Mouse (Mus musculus) spleen, adult 2 months (tissue): ENCODE data around the gene Bcl10. TPM values are rescaled to one million over a fixed set of nuclear protein-coding genes. Genes with fewer than 3 reads are reported as not detected.

Experiments used
- DNase-seq, 2 experiments: peaks; one replicate each; pipeline versions ENCODE4 v3.0.0 to v3.0.0-alpha.2; 2012 to 2021; ENCODE audit warnings: low spot score in 2 of 2, low read depth in 1 of 2
- H3K27ac ChIP-seq: fragments of 200-500 bp; 2 replicates; pipeline ENCODE4 v1.5.1; 2012; ENCODE audit warnings: low read length, inconsistent platforms; ENCODE audit not compliant: insufficient read depth
- H3K27me3 ChIP-seq: fragments of 200-500 bp; 2 replicates; pipeline ENCODE4 v1.6.1; 2012; ENCODE audit warnings: mild to moderate bottlenecking, moderate library complexity, low read length, inconsistent platforms; ENCODE audit not compliant: control insufficient read depth, insufficient read depth
- H3K36me3 ChIP-seq: fragments of 200-500 bp; 2 replicates; pipeline ENCODE4 v1.6.1; 2012; ENCODE audit warnings: mild to moderate bottlenecking, low read length, inconsistent platforms; ENCODE audit not compliant: control insufficient read depth, insufficient read depth
- H3K4me1 ChIP-seq: fragments of 200-500 bp; 2 replicates; pipeline ENCODE4 v1.6.1; 2011; ENCODE audit warnings: inconsistent platforms; ENCODE audit not compliant: control insufficient read depth, insufficient read depth, insufficient read length
- H3K4me3 ChIP-seq: fragments of 200-500 bp; 2 replicates; pipeline ENCODE4 v1.5.1; 2011; ENCODE audit warnings: mild to moderate bottlenecking, inconsistent platforms; ENCODE audit not compliant: insufficient read depth, insufficient read length; ENCODE audit errors: extremely low read depth
- CTCF ChIP-seq: fragments of 200-500 bp; IDR thresholded peaks from 2 replicates; pipeline ENCODE4 v1.5.1; 2011; ENCODE audit warnings: mild to moderate bottlenecking, inconsistent platforms; ENCODE audit not compliant: insufficient read depth, insufficient read length, insufficient replicate concordance; ENCODE audit errors: extremely low read depth
- POLR2A ChIP-seq: fragments of 200-500 bp; IDR thresholded peaks from 2 replicates; pipeline ENCODE4 v1.6.1; 2011; ENCODE audit warnings: low read depth, low read length, inconsistent platforms
- WGBS: fragments of 180-500 bp; shearing (Covaris S2); methylation state at CpG from one replicate; pipeline ENCODE4 v1.1.7; 2018; 5-methylcytosine and 5-hydroxymethylcytosine counted together
- polyA plus RNA-seq: library from polyadenylated mRNA; depleted of rRNA; stranded (reverse); fragments of >200 nt; gene quantifications from 2 replicates; pipeline ENCODE4 v1.2.3, GENCODE M21; 2012

Bcl10 gene
- polyA plus RNA-seq, 1 experiment: 11.4 TPM

- Histone ChIP-seq H3K4me1 (peaks cover 9% of the 10 kb centered on the region), H3K27me3 (no peaks in the 10 kb centered on the region), H3K36me3 (peaks cover 11% of the 10 kb centered on the region), H3K27ac (no peak overlapping the region), H3K4me3 (peak overlapping the region; percentile 86; the same call in 1 of the 2 replicates)
- 55% methylated on average over 5 of the region's 5 CpGs for WGBS
- no peak for DNase-seq
- TF ChIP-seq CTCF (no peak), POLR2A (no peak)
Measured at GRCm38 (mm10) chr3:145925506-145925905, 2.9 kb downstream of the Bcl10 start.

GRCm38 (mm10) chr3:145929525-145930400, 7.2 kb downstream of the Bcl10 start:
- WGBS: 74% methylated on average over 7 of the region's 7 CpGs

GRCm38 (mm10) chr3:145933845-145934244, 11.2 kb downstream of the Bcl10 start:
- WGBS: 15% methylated on average over 9 of the region's 9 CpGs
- TF ChIP-seq CTCF (no peak), POLR2A (no peak)
- DNase-seq: no peak
- Histone ChIP-seq H3K36me3 (peaks cover 25% of the 10 kb centered on the region), H3K27me3 (no peaks in the 10 kb centered on the region), H3K4me1 (peaks cover 7% of the 10 kb centered on the region), H3K4me3 (no peak overlapping the region), H3K27ac (no peak overlapping the region)

More at GRCm38 (mm10) chr3:145929525-145930400, 7.2 kb downstream of the Bcl10 start:
- no peak overlapping the region for H3K4me3 ChIP-seq
- H3K36me3 ChIP-seq: peaks cover 30% of the 10 kb centered on the region
- no peak for DNase-seq
- no peak overlapping the region for H3K27ac ChIP-seq
- H3K27me3 ChIP-seq: no peaks in the 10 kb centered on the region
- TF ChIP-seq CTCF (no peak), POLR2A (no peak)
- H3K4me1 ChIP-seq: peaks cover 9% of the 10 kb centered on the region

GRCm38 (mm10) chr3:145937505-145938404, 15.2 kb downstream of the Bcl10 start, which contains the start of gene 2410004B18Rik:
TSS of gene 2410004B18Rik (plus strand) at chr3:145938014.
- TF ChIP-seq POLR2A (peak; percentile 88), CTCF (peak; percentile 93)
- peaks cover 13% of the 10 kb centered on the region for H3K36me3 ChIP-seq
- peaks cover 14% of the 10 kb centered on the region for H3K4me1 ChIP-seq
- H3K4me3 ChIP-seq: peak within 1 kb of the TSS; percentile 74
- DNase-seq: peak; percentile 80 to 85
- 3% methylated on average over 57 of the region's 70 CpGs for WGBS
- no peaks in the 10 kb centered on the region for H3K27me3 ChIP-seq
- H3K27ac ChIP-seq: peak within 1 kb of the TSS; percentile 72

- WGBS: 25% methylated on average over 45 of the region's 50 CpGs
- H3K4me3 ChIP-seq: peak overlapping the region; percentile 74
- H3K4me1 ChIP-seq: peaks cover 14% of the 10 kb centered on the region
- H3K36me3 ChIP-seq: peaks cover 13% of the 10 kb centered on the region
- peak in 1 of 2 experiments; percentile 20 for DNase-seq
- no peak overlapping the region for H3K27ac ChIP-seq
- TF ChIP-seq CTCF: no peak
- no peak for TF ChIP-seq POLR2A
- H3K27me3 ChIP-seq: no peaks in the 10 kb centered on the region
Measured at GRCm38 (mm10) chr3:145938405-145939349, 16.1 kb downstream of the Bcl10 start.

GRCm38 (mm10) chr3:145939402-145939801, 16.8 kb downstream of the Bcl10 start:
- H3K27ac ChIP-seq: no peak overlapping the region
- peaks cover 16% of the 10 kb centered on the region for H3K36me3 ChIP-seq
- DNase-seq: no peak
- H3K4me1 ChIP-seq: peaks cover 14% of the 10 kb centered on the region
- no peaks in the 10 kb centered on the region for H3K27me3 ChIP-seq
- WGBS: 70% methylated on average over 12 of the region's 12 CpGs
- TF ChIP-seq CTCF: no peak
- TF ChIP-seq POLR2A: no peak
- H3K4me3 ChIP-seq: 0 out of 2 replicates have a peak overlapping the region, but pooled peaks have one; percentile 1
